Mouse (Mus musculus) forebrain, embryonic 10.5 days (tissue): ENCODE data around the gene Bcan. TPM values are rescaled to one million over a fixed set of nuclear protein-coding genes. Genes with fewer than 3 reads are reported as not detected.

Experiments used
- DNase-seq: peaks from one replicate; pipeline ENCODE4 v3.0.0-alpha.2; 2017; ENCODE audit warnings: low spot score; ENCODE audit errors: extremely low spot score
- H3K27ac ChIP-seq: fragments of 300-500 bp; sonication (generic); 2 replicates; pipeline ENCODE4 v1.5.1; 2016; ENCODE audit warnings: mild to moderate bottlenecking
- H3K27me3 ChIP-seq: fragments of 300-500 bp; sonication (generic); 2 replicates; pipeline ENCODE4 v1.6.1; 2016; ENCODE audit warnings: mild to moderate bottlenecking; ENCODE audit not compliant: poor library complexity, severe bottlenecking
- H3K36me3 ChIP-seq: fragments of 300-500 bp; sonication (generic); replicated peaks from 2 replicates; pipeline ENCODE4 v1.6.1; 2016; ENCODE audit warnings: mild to moderate bottlenecking, moderate library complexity
- H3K4me1 ChIP-seq: fragments of 300-500 bp; sonication (generic); 2 replicates; pipeline ENCODE4 v1.6.1; 2016
- H3K4me3 ChIP-seq: fragments of 300-500 bp; sonication (generic); 2 replicates; pipeline ENCODE4 v1.5.1; 2016; ENCODE audit warnings: mild to moderate bottlenecking, moderate library complexity
- H3K9me3 ChIP-seq: fragments of 300-500 bp; sonication (generic); 2 replicates; pipeline ENCODE4 v1.6.1; 2016; ENCODE audit warnings: mild to moderate bottlenecking, moderate library complexity
- WGBS: fragments of 180-500 bp; shearing (Covaris S2); methylation state at CpG from one replicate; pipeline ENCODE4 v1.1.7; 2016; 5-methylcytosine and 5-hydroxymethylcytosine counted together
- polyA plus RNA-seq: library from polyadenylated mRNA; unstranded; fragments of >200 nt; fragmentation: Nextera tagmentation; extraction: Ambion mirVana; gene quantifications from 2 replicates; pipeline ENCODE4 v1.2.1, GENCODE M21; 2016

The Bcan gene
- polyA plus RNA-seq, 1 experiment from 2014 or later = 0.17 TPM

- H3K27me3 ChIP-seq = 0 out of 2 replicates have a peak, but pooled peaks cover 4% of the 10 kb centered on the region
- no peak overlapping the region; the same call in none of the 2 replicates for H3K4me3 ChIP-seq
- WGBS = 31% methylated on average over 4 of the region's 4 CpGs
- peaks cover 19% of the 10 kb centered on the region for H3K36me3 ChIP-seq
- DNase-seq = no peak
- H3K9me3 ChIP-seq = no peaks in the 10 kb centered on the region
- peaks cover 57% of the 10 kb centered on the region for H3K4me1 ChIP-seq
- H3K27ac ChIP-seq = peak overlapping the region; percentile 96
These were observed 41.6 kb downstream of the Bcan start for GRCm38 (mm10) chr3:87958476-87958875.

DNA sequence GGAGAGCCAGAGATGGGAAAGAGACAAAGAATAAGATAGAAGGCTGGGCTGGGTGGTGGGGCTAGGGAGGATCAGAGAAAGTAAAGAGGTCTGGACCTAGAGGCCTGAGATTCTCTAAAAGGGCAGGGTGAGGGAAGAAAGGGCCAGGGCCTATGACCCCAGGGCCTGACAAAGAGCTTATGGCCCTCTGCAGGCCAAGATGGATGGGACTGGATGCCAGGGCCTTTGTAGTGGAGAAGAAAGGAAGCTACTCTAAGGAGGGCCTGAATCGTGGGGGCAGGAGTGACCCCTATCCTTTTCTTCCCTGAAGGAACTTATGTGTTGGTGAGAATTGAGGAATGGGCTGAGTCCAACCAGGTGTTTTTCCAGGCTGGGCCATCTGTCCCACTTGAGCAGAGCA, 42.0 kb downstream of the Bcan start:
- WGBS = 0% methylated on average over 1 of the region's 1 CpGs
- no peak for DNase-seq
- Histone ChIP-seq H3K27me3 (0 out of 2 replicates have a peak, but pooled peaks cover 4% of the 10 kb centered on the region), H3K4me1 (peaks cover 61% of the 10 kb centered on the region), H3K4me3 (no peak overlapping the region), H3K27ac (peak overlapping the region; percentile 96), H3K9me3 (no peaks in the 10 kb centered on the region), H3K36me3 (peaks cover 24% of the 10 kb centered on the region)

GRCm38 (mm10) chr3:87952440-87952839, 47.6 kb downstream of the Bcan start:
- peaks cover 43% of the 10 kb centered on the region for H3K36me3 ChIP-seq
- H3K4me1 ChIP-seq = peaks cover 72% of the 10 kb centered on the region
- H3K27ac ChIP-seq = peak overlapping the region; percentile 95
- WGBS = 8% methylated on average over 5 of the region's 5 CpGs
- DNase-seq = no peak
- H3K27me3 ChIP-seq = peaks cover 17% of the 10 kb centered on the region; the same call in 1 of the 2 replicates
- H3K4me3 ChIP-seq = peak overlapping the region; percentile 76
- H3K9me3 ChIP-seq = no peaks in the 10 kb centered on the region

DNA sequence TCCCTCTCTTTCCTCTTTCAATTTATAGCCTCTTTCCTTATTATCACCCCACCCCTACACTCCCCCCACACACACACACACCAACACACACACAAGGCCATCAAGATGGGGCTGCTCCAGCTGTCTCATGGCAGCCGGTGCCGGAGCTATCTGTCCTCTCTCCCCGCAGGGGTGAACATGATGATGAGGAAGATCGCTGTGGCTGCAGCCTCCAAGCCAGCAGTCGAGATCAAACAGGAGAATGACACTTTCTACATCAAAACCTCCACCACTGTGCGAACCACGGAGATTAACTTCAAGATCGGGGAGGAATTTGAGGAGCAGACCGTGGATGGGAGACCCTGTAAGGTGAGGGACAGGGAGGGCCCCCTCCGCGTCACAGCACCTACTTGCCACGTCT, 48.1 kb downstream of the Bcan start:
- Histone ChIP-seq H3K27ac (peak overlapping the region; percentile 95), H3K4me1 (peaks cover 74% of the 10 kb centered on the region), H3K36me3 (peaks cover 43% of the 10 kb centered on the region), H3K9me3 (no peaks in the 10 kb centered on the region), H3K4me3 (peak overlapping the region; percentile 76), H3K27me3 (peaks cover 21% of the 10 kb centered on the region; the same call in 1 of the 2 replicates)
- no peak for DNase-seq
- WGBS = 18% methylated on average over 12 of the region's 12 CpGs

GRCm38 (mm10) chr3:87949955-87950515, 50.0 kb downstream of the Bcan start:
- H3K27ac ChIP-seq = peak overlapping the region; percentile 95
- DNase-seq = peak; percentile 55
- WGBS = 2% methylated on average over 13 of the region's 13 CpGs
- H3K9me3 ChIP-seq = no peaks in the 10 kb centered on the region
- peak overlapping the region; percentile 76 for H3K4me3 ChIP-seq
- peaks cover 86% of the 10 kb centered on the region for H3K4me1 ChIP-seq
- peaks cover 31% of the 10 kb centered on the region for H3K27me3 ChIP-seq
- H3K36me3 ChIP-seq = peaks cover 39% of the 10 kb centered on the region

DNA sequence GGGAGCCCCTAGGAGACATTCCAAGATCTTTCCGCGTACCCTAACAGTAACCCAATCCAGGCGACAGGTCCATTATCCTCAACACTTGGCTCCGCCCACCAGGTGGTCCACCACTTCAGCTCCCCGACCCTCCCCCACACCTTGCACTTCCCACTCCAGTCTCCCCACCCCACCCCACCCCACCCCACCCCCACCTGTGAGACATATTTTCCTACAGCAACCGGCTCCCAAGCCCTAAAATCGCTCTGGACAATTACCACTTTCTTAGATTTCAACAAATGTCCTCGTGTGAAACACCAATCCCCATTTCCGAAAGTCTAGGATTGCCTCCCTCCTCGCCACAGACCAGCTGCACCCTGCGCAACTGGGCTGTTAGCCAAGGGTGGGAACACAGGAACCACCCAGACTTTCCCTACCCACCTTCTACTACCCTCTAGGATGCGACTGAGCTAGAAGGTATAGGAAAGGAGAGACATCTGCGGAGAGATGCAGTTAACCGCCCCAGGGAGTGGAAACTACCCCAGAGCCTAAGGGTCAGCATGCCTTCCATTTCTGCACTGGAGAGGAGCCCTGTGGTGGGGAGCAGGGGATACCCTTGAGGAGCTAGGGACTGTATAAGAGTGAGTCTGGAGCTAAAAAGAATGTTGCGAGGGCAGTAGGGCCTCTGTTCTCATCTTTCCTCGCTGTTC, 50.6 kb downstream of the Bcan start:
- H3K27me3 ChIP-seq = peaks cover 31% of the 10 kb centered on the region
- WGBS = under 1% methylated on average over 16 of the region's 16 CpGs
- DNase-seq = no peak
- peak overlapping the region; percentile 95 for H3K27ac ChIP-seq
- no peaks in the 10 kb centered on the region for H3K9me3 ChIP-seq
- peaks cover 37% of the 10 kb centered on the region for H3K36me3 ChIP-seq
- peak overlapping the region; percentile 76 for H3K4me3 ChIP-seq
- H3K4me1 ChIP-seq = peaks cover 93% of the 10 kb centered on the region

GRCm38 (mm10) chr3:87948378-87949265, 51.4 kb downstream of the Bcan start, which contains the start of gene Crabp2:
Gene Crabp2, plus strand, starts transcription at chr3:87948666.
- DNase-seq = peak; percentile 82
- H3K4me1 ChIP-seq = peaks cover 100% of the 10 kb centered on the region
- under 1% methylated on average over 35 of the region's 35 CpGs for WGBS
- peaks cover 35% of the 10 kb centered on the region for H3K36me3 ChIP-seq
- no peaks in the 10 kb centered on the region for H3K9me3 ChIP-seq
- peak within 1 kb of the TSS; percentile 95 for H3K27ac ChIP-seq
- peaks cover 31% of the 10 kb centered on the region for H3K27me3 ChIP-seq
- H3K4me3 ChIP-seq = peak within 1 kb of the TSS; percentile 76

- Histone ChIP-seq H3K9me3 (no peaks in the 10 kb centered on the region), H3K36me3 (peaks cover 35% of the 10 kb centered on the region), H3K27me3 (peaks cover 31% of the 10 kb centered on the region), H3K27ac (peak overlapping the region; percentile 95), H3K4me1 (peaks cover 95% of the 10 kb centered on the region), H3K4me3 (peak overlapping the region; percentile 76)
- DNase-seq = peak; percentile 89
- WGBS = under 1% methylated on average over 17 of the region's 17 CpGs
These were observed 52.2 kb downstream of the Bcan start for GRCm38 (mm10) chr3:87947811-87948199.

- no peaks in the 10 kb centered on the region for H3K9me3 ChIP-seq
- no peak for DNase-seq
- H3K4me1 ChIP-seq = peaks cover 89% of the 10 kb centered on the region
- peak overlapping the region; percentile 95 for H3K27ac ChIP-seq
- under 1% methylated on average over 26 of the region's 26 CpGs for WGBS
- peaks cover 34% of the 10 kb centered on the region for H3K36me3 ChIP-seq
- peaks cover 31% of the 10 kb centered on the region for H3K27me3 ChIP-seq
- H3K4me3 ChIP-seq = peak overlapping the region; percentile 76
These were observed 52.8 kb downstream of the Bcan start for GRCm38 (mm10) chr3:87947056-87947810.

DNA sequence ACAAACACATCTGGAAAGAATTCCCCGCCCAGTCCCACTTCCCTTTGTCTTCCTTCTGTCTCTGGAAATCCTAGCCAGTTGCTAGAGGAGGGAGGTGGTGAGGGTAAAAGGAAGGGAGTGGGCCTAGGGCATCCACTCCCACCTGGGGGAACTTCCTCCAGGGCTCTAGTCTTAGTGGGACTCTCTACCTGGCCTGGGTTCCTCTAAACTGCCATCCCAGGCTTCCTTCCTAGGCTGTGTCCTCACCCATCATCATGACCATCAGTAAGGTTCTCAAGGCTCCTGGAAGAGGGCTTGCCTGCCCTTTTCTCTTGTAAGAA, 53.5 kb downstream of the Bcan start:
- H3K4me1 ChIP-seq = peaks cover 82% of the 10 kb centered on the region
- peaks cover 34% of the 10 kb centered on the region for H3K36me3 ChIP-seq
- 5% methylated on average over 1 of the region's 1 CpGs for WGBS
- no peaks in the 10 kb centered on the region for H3K9me3 ChIP-seq
- peak overlapping the region; percentile 95 for H3K27ac ChIP-seq
- peaks cover 27% of the 10 kb centered on the region; the same call in 1 of the 2 replicates for H3K27me3 ChIP-seq
- no peak for DNase-seq
- H3K4me3 ChIP-seq = peak overlapping the region; percentile 76

DNA sequence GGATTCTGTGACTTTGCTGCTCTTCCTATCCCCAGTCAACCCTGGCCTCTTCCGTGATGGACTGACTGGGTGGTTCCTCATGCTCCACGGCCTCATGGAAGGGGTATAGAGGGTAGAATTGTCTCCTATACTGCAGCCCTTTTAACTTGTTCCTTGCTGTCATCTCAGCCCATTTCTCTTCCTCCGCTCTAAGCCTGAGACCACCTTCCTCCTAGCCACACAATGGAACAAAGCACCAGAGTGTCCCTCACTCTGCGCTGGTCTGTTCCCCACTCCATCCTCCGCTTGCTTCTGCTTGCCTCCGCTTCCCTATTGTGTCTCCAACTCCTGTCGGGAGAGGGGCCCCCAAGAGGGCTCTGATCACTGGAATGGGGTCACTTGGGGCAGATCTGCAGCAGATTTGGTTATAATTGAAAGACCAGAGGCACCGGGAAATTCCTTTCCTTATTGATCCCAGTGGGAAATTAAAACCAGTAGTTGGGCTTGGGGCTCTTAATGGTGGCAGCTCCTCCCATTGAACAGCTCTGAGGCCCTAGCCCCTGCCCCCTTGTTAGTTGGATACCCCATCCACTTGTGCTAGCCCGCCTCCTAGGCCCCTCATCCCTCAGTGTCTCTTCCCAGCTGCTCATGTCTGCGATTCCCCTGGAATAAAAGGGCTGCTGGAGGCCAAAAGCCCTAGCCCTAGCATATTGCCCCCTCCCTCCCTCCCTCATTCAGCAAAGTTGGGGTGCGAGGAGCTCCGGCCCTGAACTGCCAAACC, 54.1 kb downstream of the Bcan start:
- H3K4me3 ChIP-seq = peak overlapping the region; percentile 76
- no peaks in the 10 kb centered on the region for H3K9me3 ChIP-seq
- DNase-seq = peak; percentile 67
- H3K4me1 ChIP-seq = peaks cover 77% of the 10 kb centered on the region
- 2% methylated on average over 12 of the region's 12 CpGs for WGBS
- H3K27me3 ChIP-seq = peaks cover 25% of the 10 kb centered on the region; the same call in 1 of the 2 replicates
- peak overlapping the region; percentile 95 for H3K27ac ChIP-seq
- H3K36me3 ChIP-seq = peaks cover 36% of the 10 kb centered on the region
